Mouse (Mus musculus): Measurements from ENCODE around the gene Gng12. TPM values are rescaled to one million over a fixed set of nuclear protein-coding genes. Genes with fewer than 3 reads are reported as not detected.

Gene Gng12
- polyA plus RNA-seq, 2 experiments: 11.6 to 32.5 TPM

DNA sequence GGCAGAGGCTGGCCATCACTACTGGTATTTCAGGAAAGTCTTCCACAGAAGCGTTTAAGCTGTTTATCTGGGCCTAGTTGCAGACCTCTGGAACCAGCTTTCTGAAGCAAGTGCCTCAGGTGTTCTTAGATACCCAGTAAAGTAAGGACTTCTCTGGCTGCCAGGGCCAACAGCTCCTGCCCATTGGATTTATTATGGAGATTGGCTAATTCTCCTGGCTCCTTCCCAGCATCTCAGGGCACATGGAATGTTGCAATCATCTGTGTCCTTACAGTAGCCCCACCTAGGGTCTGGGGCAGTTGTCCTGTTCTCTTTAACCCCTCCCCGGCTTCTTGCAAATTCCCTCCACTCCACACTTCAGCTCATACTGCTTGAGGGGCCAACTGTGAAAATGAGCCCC, 102.4 kb downstream of the Gng12 start:
- no peak overlapping the region for H3K4me3 ChIP-seq (ENCODE audit: insufficient read depth in 1 of 2, low read depth in 2 of 2, low read length in 2 of 2)
- H3K27ac ChIP-seq: no peak overlapping the region
- no peak overlapping the region for H3K4me2 ChIP-seq (ENCODE audit: low read depth)
- H3K4me1 ChIP-seq (replicated peaks; ENCODE audit: control insufficient read depth in 2 of 2, insufficient read depth in 2 of 2, low read length in 1 of 2): peaks cover 0 to 6% of the 10 kb centered on the region in 2 experiments; a peak in 3 of 4 replicates
- TF ChIP-seq EP300 (IDR thresholded peaks at IDR 0.05; ENCODE audit: low read depth) (no peak), CTCF (IDR thresholded peaks at IDR 0.05; ENCODE audit: low read depth) (no peak)
- DNase-seq (ENCODE audit: low read depth in 3 of 3, low spot score in 3 of 3) (no peak), ATAC-seq (ENCODE audit: insufficient read depth) (no peak)
- no peaks in the 10 kb centered on the region for H3K27me3 ChIP-seq (ENCODE audit: control insufficient read depth, insufficient read depth, low read length)
- no peak overlapping the region for H3K9ac ChIP-seq (replicated peaks)
- no peaks in the 10 kb centered on the region for H3K9me3 ChIP-seq (ENCODE audit: control insufficient read depth, low read length)
- WGBS (ENCODE audit: insufficient replicate concordance): 76% methylated on average over 2 of the region's 2 CpGs
- H3K36me3 ChIP-seq (replicated peaks; ENCODE audit: control insufficient read depth, insufficient read depth, low read depth): no peaks in the 10 kb centered on the region

DNA sequence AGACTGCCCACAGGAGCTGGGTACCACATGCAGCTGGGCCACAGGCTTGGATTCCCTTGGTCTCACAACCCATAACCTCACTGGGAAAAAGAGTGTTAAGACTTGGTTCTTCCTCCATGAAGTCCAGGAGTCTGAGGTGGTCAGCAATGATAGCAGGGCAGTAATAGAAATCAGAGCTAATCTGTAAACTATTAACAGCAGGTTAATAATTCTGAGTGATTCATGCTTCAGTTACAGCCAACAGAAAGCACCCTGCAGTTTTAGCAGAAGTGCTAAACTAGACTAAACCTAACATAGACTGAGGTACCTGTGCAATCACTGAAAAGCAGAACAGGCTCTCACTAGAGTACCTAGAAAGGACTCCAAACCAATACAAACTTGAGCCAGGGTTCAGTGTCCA, 103.6 kb downstream of the Gng12 start:
- DNase-seq (ENCODE audit: low read depth in 3 of 3, low spot score in 3 of 3): no peak

DNA sequence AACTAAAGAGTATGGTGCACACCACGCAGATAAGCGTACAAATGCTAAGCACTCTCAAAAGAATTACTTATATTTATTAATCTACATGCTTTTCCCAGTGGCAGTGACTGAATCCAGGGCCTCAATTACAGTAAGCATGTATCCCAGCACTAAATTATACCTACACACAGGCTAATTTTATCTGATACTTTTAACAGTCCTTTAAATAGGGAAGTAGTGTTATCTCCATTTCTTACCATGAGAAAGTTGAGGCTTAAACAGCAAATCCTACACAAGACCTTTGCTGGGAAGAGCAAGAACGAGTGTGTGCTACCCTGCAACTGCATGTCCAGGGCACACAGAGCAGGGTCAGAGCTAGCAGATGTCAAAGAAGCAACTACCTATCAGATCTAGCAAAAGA, 113.7 kb downstream of the Gng12 start:
- Histone ChIP-seq H3K9me3 (ENCODE audit: control insufficient read depth, low read length) (no peaks in the 10 kb centered on the region), H3K27me3 (ENCODE audit: control insufficient read depth, insufficient read depth, low read length) (no peaks in the 10 kb centered on the region), H3K4me2 (ENCODE audit: low read depth) (no peak overlapping the region), H3K9ac (replicated peaks) (no peak overlapping the region), H3K4me1 (replicated peaks; ENCODE audit: control insufficient read depth in 2 of 2, insufficient read depth in 2 of 2, low read length in 1 of 2) (peaks cover 19 to 20% of the 10 kb centered on the region in 2 experiments), H3K27ac (no peak overlapping the region), H3K4me3 (ENCODE audit: insufficient read depth in 1 of 2, low read depth in 2 of 2, low read length in 2 of 2) (no peak overlapping the region), H3K36me3 (replicated peaks; ENCODE audit: control insufficient read depth, insufficient read depth, low read depth) (no peaks in the 10 kb centered on the region)
- ATAC-seq (ENCODE audit: insufficient read depth) (no peak), DNase-seq (ENCODE audit: low read depth in 3 of 3, low spot score in 3 of 3) (no peak)
- TF ChIP-seq EP300 (IDR thresholded peaks at IDR 0.05; ENCODE audit: low read depth): no peak
- no peak for TF ChIP-seq CTCF (IDR thresholded peaks at IDR 0.05; ENCODE audit: low read depth)
- 74% methylated on average over 3 of the region's 3 CpGs for WGBS (ENCODE audit: insufficient replicate concordance)

More for the DNA sequence above, 103.6 kb downstream of the Gng12 start:
- Histone ChIP-seq H3K36me3 (replicated peaks; ENCODE audit: control insufficient read depth, insufficient read depth, low read depth) (no peaks in the 10 kb centered on the region), H3K4me3 (ENCODE audit: insufficient read depth in 1 of 2, low read depth in 2 of 2, low read length in 2 of 2) (no peak overlapping the region), H3K27me3 (ENCODE audit: control insufficient read depth, insufficient read depth, low read length) (no peaks in the 10 kb centered on the region), H3K4me2 (ENCODE audit: low read depth) (no peak overlapping the region), H3K27ac (no peak overlapping the region), H3K4me1 (replicated peaks; ENCODE audit: control insufficient read depth in 2 of 2, insufficient read depth in 2 of 2, low read length in 1 of 2) (peaks cover 0 to 6% of the 10 kb centered on the region in 2 experiments; a peak in 3 of 4 replicates), H3K9ac (replicated peaks) (no peak overlapping the region), H3K9me3 (ENCODE audit: control insufficient read depth, low read length) (no peaks in the 10 kb centered on the region)
- TF ChIP-seq CTCF (IDR thresholded peaks at IDR 0.05; ENCODE audit: low read depth) (no peak), EP300 (IDR thresholded peaks at IDR 0.05; ENCODE audit: low read depth) (no peak)
- no peak for ATAC-seq (ENCODE audit: insufficient read depth)

DNA sequence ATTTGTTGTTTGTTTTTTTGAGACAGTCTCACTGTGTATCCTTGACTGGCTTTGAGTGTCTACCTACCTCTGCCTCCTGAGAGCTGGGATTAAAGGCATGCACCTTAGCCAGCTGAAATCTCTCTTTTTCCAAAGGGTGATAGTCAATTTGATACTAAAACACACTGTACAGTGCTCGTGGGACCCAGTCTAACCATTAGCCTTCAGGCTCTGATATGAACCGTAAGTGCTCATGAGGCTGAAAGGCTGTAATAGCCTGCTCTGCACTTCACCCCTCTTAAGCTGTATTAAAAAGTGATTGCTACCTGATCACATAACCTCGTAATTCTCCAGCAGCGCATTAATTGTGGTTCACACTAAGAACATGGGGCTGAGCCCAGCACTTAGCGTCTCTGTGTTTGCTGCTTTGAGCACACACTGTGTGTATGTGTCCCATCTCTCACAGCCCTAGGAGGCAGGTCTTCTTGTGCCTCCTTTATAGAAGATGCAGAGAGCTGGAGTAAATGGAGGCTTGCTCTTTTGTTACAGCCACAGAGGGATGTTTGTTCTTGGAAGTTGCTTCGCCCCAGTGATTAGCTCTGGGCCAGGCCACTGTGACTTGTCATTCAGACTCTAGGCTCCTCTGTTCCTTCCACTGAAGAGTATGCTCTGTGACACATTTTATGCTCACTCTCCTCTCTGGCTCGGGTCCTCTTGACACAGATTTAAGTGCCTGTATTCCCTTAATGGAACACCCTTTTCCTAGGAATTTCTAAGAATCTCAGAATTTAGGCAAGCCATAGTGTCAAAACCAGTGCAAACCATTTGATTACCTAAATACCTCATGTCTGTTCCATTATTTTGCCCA, 114.4 kb downstream of the Gng12 start:
- TF ChIP-seq CTCF (IDR thresholded peaks at IDR 0.05; ENCODE audit: low read depth) (no peak), EP300 (IDR thresholded peaks at IDR 0.05; ENCODE audit: low read depth) (no peak)
- H3K27me3 ChIP-seq (ENCODE audit: control insufficient read depth, insufficient read depth, low read length): no peaks in the 10 kb centered on the region
- ATAC-seq (ENCODE audit: insufficient read depth) (no peak), DNase-seq (ENCODE audit: low read depth in 3 of 3, low spot score in 3 of 3) (no peak)
- no peak overlapping the region for H3K4me3 ChIP-seq (ENCODE audit: insufficient read depth in 1 of 2, low read depth in 2 of 2, low read length in 2 of 2)
- H3K4me2 ChIP-seq (ENCODE audit: low read depth): no peak overlapping the region
- H3K9ac ChIP-seq (replicated peaks): no peak overlapping the region
- no peaks in the 10 kb centered on the region for H3K36me3 ChIP-seq (replicated peaks; ENCODE audit: control insufficient read depth, insufficient read depth, low read depth)
- peaks cover 25 to 26% of the 10 kb centered on the region in 2 experiments for H3K4me1 ChIP-seq (replicated peaks; ENCODE audit: control insufficient read depth in 2 of 2, insufficient read depth in 2 of 2, low read length in 1 of 2)
- no peak overlapping the region for H3K27ac ChIP-seq
- 77% methylated on average over 7 of the region's 7 CpGs for WGBS (ENCODE audit: insufficient replicate concordance)
- H3K9me3 ChIP-seq (ENCODE audit: control insufficient read depth, low read length): no peaks in the 10 kb centered on the region

DNA sequence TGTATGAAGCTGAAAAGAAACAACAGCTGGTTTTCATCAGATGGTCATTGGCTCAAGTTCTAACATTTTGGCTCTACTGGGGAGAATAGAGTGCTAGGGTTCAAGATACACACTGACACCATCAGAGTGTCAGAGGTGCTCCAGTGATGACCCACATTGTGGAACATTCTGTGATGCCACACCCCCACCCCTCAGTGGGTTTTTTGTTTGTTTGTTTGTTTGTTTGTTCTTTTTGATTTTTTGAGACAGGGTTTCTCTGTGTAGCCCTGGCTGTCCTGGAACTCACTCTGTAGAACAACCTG, 115.0 kb downstream of the Gng12 start:
- Histone ChIP-seq H3K9me3 (ENCODE audit: control insufficient read depth, low read length) (no peaks in the 10 kb centered on the region), H3K4me1 (replicated peaks; ENCODE audit: control insufficient read depth in 2 of 2, insufficient read depth in 2 of 2, low read length in 1 of 2) (peaks cover 31% of the 10 kb centered on the region in 2 experiments), H3K27me3 (ENCODE audit: control insufficient read depth, insufficient read depth, low read length) (no peaks in the 10 kb centered on the region), H3K36me3 (replicated peaks; ENCODE audit: control insufficient read depth, insufficient read depth, low read depth) (no peaks in the 10 kb centered on the region), H3K4me3 (ENCODE audit: insufficient read depth in 1 of 2, low read depth in 2 of 2, low read length in 2 of 2) (no peak overlapping the region), H3K27ac (no peak overlapping the region), H3K4me2 (ENCODE audit: low read depth) (no peak overlapping the region), H3K9ac (replicated peaks) (no peak overlapping the region)
- DNase-seq (ENCODE audit: low read depth in 3 of 3, low spot score in 3 of 3) (no peak), ATAC-seq (ENCODE audit: insufficient read depth) (no peak)
- TF ChIP-seq EP300 (IDR thresholded peaks at IDR 0.05; ENCODE audit: low read depth) (no peak), CTCF (IDR thresholded peaks at IDR 0.05; ENCODE audit: low read depth) (no peak)

Data from liver, embryonic 14.5 days (tissue).